Mouse (Mus musculus): ENCODE measurements around the gene 1700025C18Rik. TPM values are rescaled to one million over a fixed set of nuclear protein-coding genes. Genes with fewer than 3 reads are reported as not detected.

1700025C18Rik gene
- total RNA-seq, 4 experiments from 2014 or later = not detected

- DNase-seq = peak; percentile 96
Measured at GRCm38 (mm10) chr2:165034131-165035057, 56.2 kb downstream of the 1700025C18Rik start, which contains the start of gene Ncoa5. TSS of gene Ncoa5 (minus strand) at chr2:165034867.

DNA sequence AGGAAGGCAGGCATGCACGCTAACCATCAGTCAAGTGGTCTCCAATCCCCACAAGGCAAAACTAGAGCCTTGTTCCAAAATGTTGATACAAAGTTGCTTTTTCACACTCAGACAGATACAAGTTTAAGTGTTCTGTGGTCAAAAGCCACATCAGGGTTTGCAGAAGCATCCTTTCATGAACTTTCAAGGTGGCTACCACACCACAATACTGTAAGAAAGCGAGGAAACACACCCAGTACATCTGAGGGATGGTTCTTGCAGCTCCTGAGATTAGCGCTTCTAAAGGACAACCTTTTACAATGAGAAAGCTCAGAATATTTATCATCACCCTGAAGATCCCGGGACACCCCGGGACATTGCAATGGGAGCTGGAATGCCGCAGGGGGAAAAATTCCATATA lies 57.2 kb downstream of the 1700025C18Rik start:
- no peak for DNase-seq

DNA sequence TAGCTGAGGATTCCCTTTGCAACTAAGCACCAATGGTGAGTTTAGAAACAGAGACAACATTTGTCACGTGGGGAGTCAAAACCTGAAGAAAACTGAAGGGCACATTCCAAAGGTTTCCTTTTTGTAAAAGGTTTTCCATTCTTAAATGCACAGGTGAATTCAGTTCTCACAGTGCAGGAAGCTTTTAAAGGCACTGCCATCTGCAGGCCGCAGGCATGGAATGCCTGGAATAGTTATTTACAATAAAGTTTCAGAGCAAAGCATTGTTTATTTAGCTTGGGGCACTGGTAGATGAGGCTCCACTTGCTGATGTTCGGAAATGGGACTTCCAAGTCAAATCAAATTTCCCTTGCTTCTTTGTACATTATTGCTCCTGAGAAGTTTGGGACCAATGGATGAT lies 58.0 kb downstream of the 1700025C18Rik start:
- no peak for DNase-seq

Other genes starting within 250 kb of the 1700025C18Rik start
- 10 to 100 TPM; 26.0 to 57.3 (median 35.5) TPM for gene Pltp, start 233.0 kb downstream of the 1700025C18Rik start, total RNA-seq (2022)
- gene Pcif1, start 211.4 kb downstream of the 1700025C18Rik start, total RNA-seq (2022) = 10 to 100 TPM; 49.4 to 74.0 (median 65.6) TPM
- gene Zfp335, start 179.0 kb downstream of the 1700025C18Rik start, total RNA-seq (2022) = 10 to 100 TPM; 17.3 to 26.7 (median 20.3) TPM
- gene Mmp9, start 150.0 kb downstream of the 1700025C18Rik start, total RNA-seq (2022) = 1 to 10 TPM in 1 of 4 experiments, under 1 TPM in 3; 0.49 to 1.4 (median 0.84) TPM
- gene Slc12a5, start 129.9 kb downstream of the 1700025C18Rik start, total RNA-seq (2022) = 10 to 100 TPM in 3 of 4 experiments, 1 to 10 TPM in 1; 6.7 to 18.3 (median 14.0) TPM
- gene Ncoa5, start 55.9 kb downstream of the 1700025C18Rik start, total RNA-seq (2022) = 10 to 100 TPM; 28.0 to 45.1 (median 34.0) TPM
- gene Cd40, start 35.1 kb downstream of the 1700025C18Rik start, total RNA-seq (2022) = 1 to 10 TPM; 2.3 to 4.9 (median 3.3) TPM
- gene Cdh22, start 144.1 kb upstream of the 1700025C18Rik start, total RNA-seq (2022) = 1 to 10 TPM; 1.8 to 3.5 (median 2.5) TPM
- 10 to 100 TPM; 56.7 to 62.1 (median 58.3) TPM for gene Slc35c2, start 197.1 kb upstream of the 1700025C18Rik start, total RNA-seq (2022)
- 10 to 100 TPM; 22.8 to 36.2 (median 31.4) TPM for gene Elmo2, start 235.7 kb upstream of the 1700025C18Rik start, total RNA-seq (2022)

All from adrenal gland, adult 8-10 months (tissue).